Mouse (Mus musculus): ENCODE data around the gene Naa16.

Gene Naa16

GRCm38 (mm10) chr14:79296201-79296600, 94.4 kb downstream of the Naa16 start:
- DNase-seq: no peak

GRCm38 (mm10) chr14:79295579-79295978, 95.0 kb downstream of the Naa16 start:
- DNase-seq: no peak

GRCm38 (mm10) chr14:79294950-79295349, 95.6 kb downstream of the Naa16 start:
- no peak for DNase-seq

GRCm38 (mm10) chr14:79294051-79294814, 96.3 kb downstream of the Naa16 start:
- DNase-seq: no peak

DNA sequence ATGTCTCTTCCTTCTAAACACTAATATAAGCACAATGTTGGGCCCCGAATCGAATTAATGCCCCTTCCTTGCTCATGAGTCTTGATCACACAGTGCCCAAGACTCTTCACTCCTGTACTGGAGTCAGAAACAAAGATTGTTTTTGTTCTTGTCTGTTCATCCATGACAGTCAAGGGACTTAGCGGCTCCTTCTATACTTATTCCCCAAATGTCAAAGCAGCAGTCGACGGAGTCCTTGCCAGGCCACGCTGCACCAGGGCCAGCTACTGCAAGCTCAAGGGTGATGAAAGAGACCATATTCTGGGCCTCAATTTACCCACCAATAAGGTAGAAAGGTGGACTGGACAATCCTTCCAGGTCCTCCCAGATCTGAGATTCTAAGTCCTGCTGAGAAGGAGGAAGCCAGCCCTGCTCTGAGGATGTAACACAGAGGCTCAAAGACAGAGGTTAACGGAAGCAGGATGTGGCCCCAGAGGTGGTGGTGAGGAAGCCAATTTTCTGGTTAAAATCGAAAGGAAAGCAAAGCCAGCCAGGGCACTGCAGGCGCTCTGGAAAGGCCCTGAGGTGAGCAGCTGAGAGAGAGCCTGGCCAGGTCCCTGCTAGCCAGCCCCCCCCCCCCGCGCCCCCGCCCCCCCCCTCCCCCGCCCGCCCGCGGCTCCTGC, 97.3 kb downstream of the Naa16 start:
- peak; percentile 67 for DNase-seq

GRCm38 (mm10) chr14:79291629-79292028, 98.9 kb downstream of the Naa16 start:
- no peak for DNase-seq

DNA sequence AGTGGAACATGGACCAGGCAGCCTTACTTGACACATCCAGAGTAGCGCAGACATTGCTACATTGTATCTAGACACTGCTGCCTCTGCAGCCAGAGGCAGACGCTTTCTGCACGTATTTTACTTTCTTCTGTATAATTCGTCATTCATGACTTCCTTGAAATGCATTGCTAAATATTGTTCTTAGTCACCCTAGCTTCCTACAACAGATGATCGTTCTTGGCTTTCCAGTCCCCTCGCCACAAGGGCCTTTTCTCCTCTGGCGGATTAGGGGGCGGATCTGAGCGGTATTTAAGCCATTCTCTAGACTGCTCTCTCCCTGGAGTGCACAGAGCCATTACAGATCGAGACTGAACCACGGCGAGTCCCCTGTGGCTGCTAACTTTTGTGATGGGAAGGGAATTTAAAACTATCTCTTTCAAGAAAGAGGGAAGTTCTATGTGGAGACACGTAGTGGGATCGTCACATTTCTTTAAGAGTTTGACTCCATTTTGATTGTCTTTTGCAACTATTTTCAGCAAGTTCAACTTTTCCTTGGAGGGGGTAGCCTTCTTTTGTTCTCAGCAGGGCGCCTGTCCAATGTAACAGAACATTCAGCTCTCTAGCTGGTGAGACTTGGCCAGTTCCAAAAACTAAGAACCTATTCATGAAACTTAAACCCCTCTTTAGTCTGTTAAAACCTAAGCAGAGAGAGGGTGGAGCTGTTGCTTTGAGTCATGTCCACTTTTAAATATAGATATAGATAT, 99.7 kb downstream of the Naa16 start:
- no peak for DNase-seq

GRCm38 (mm10) chr14:79289909-79290308, 100.7 kb downstream of the Naa16 start:
- no peak for DNase-seq

- no peak for DNase-seq
Observed at GRCm38 (mm10) chr14:79288280-79288679, 102.3 kb downstream of the Naa16 start.

- DNase-seq: no peak
Observed at GRCm38 (mm10) chr14:79287251-79287863, 103.2 kb downstream of the Naa16 start.

DNA sequence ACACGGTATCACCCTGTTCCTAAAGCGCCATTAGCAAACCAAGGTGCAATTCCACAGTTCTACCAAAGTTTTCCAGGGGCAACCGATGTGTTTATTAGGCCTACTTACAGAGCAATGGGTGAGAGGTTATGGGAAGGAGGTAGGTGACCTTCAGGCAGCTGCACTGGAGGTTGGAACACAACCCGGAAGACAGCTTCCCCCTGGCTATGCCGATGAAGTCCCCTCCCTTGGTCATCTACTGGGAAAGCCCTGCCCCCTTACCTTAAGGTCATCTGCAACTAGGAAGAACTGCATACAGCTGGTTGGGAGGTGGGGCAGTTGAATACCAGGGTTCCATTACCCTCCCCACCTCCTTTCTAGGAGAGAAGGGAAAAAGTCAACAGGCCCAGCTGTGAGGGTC, 105.0 kb downstream of the Naa16 start:
- no peak for DNase-seq

GRCm38 (mm10) chr14:79284616-79285015, 106.0 kb downstream of the Naa16 start:
- DNase-seq: no peak

- DNase-seq: no peak
Observed at GRCm38 (mm10) chr14:79283952-79284351, 106.6 kb downstream of the Naa16 start.

GRCm38 (mm10) chr14:79281894-79282553, 108.6 kb downstream of the Naa16 start:
- DNase-seq: no peak

GRCm38 (mm10) chr14:79280456-79280855, 110.1 kb downstream of the Naa16 start:
- no peak for DNase-seq

DNA sequence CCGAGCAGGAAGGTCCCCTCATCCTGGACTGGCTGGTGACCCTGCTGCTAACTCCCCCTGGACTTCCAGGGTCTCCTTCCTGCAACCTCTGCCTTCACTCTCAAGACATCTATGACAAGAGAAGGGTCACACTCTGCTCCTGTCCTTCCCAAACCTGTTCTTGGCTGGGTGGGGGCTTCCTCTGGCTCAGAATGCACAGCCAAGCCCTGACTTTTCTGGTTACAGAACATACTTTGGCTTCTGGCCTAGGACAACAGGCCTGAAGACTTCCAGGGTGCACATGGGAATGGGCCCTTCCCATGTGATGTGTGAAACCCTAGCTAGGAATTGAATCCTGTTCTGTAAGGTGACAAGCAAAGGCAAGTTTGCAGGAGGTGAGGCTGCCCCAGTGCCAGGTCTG, 111.1 kb downstream of the Naa16 start:
- DNase-seq: peak; percentile 50

GRCm38 (mm10) chr14:79278927-79279326, 111.7 kb downstream of the Naa16 start:
- no peak for DNase-seq

GRCm38 (mm10) chr14:79277922-79278321, 112.7 kb downstream of the Naa16 start:
- DNase-seq: peak; percentile 64

GRCm38 (mm10) chr14:79275870-79276395, 114.6 kb downstream of the Naa16 start:
- DNase-seq: no peak

GRCm38 (mm10) chr14:79275441-79275840, 115.1 kb downstream of the Naa16 start:
- DNase-seq: no peak

Data from kidney, postnatal 14 days (tissue).